Comparison of ENCODE assay signal across 17 mouse cellular contexts in genomic region chr7:24389516-24390187, GRCm38 (mm10). TPM values are rescaled to one million over a fixed set of nuclear protein-coding genes. Genes with fewer than 3 reads are reported as not detected.
DNase-seq lines count a peak whose midpoint lies in the region; ATAC-seq and TF ChIP-seq lines count a peak whose summit lies in the region.
"Had no signal": no experiment of that assay in that cellular context is flagged by ENCODE, and none has a peak within 500 bp of the region (broad histone marks: within the 10 kb centered on the region; RNA-seq: fewer than 3 reads in every experiment).

No protein-coding gene starts in this region.

- H3K27me3 ChIP-seq in liver, adult 2 months (ENCODE audit: control insufficient read depth, insufficient read depth, low read length) = no peaks in the 10 kb centered on the region
- H3K27me3 ChIP-seq in liver, postnatal 0 days (ENCODE audit: insufficient read depth, low read length) = no peaks in the 10 kb centered on the region
- no peaks in the 10 kb centered on the region for H3K27me3 ChIP-seq in limb, embryonic 12.5 days
- no peaks in the 10 kb centered on the region for H3K27me3 ChIP-seq in stomach, embryonic 16.5 days (ENCODE audit: control insufficient read depth, insufficient read depth, low read length)
- H3K27me3 ChIP-seq: forebrain, embryonic 12.5 days had no signal

- H3K4me2 ChIP-seq in liver, postnatal 0 days (ENCODE audit: low read depth, low read length) = no peak overlapping the region
- H3K4me2 ChIP-seq in limb, embryonic 12.5 days = no peak overlapping the region
- no peak overlapping the region for H3K4me2 ChIP-seq in stomach, embryonic 16.5 days (ENCODE audit: low read depth, low read length)
- H3K4me2 ChIP-seq: forebrain, embryonic 12.5 days had no signal

- H3K27ac ChIP-seq in liver, adult 2 months (replicated peaks; ENCODE audit: insufficient read depth, low read depth, low read length) = 0 out of 2 replicates have a peak overlapping the region, but pooled peaks have one; percentile 27
- no peak overlapping the region for H3K27ac ChIP-seq in liver, postnatal 0 days (ENCODE audit: low read depth)
- H3K27ac ChIP-seq in limb, embryonic 12.5 days = peak overlapping the region; percentile 67
- peak overlapping the region; percentile 68; the same call in 1 of the 2 replicates for H3K27ac ChIP-seq in stomach, embryonic 16.5 days (ENCODE audit: low read length)
- H3K27ac ChIP-seq: forebrain, embryonic 12.5 days; left cerebral cortex, adult 2 months had no signal

- H3K4me3 ChIP-seq in liver, adult 2 months (ENCODE audit: insufficient read depth, low read depth, low read length) = no peak overlapping the region
- no peak overlapping the region for H3K4me3 ChIP-seq in liver, postnatal 0 days (ENCODE audit: low read depth, low read length)
- no peak overlapping the region for H3K4me3 ChIP-seq in limb, embryonic 12.5 days (replicated peaks)
- no peak overlapping the region for H3K4me3 ChIP-seq in stomach, embryonic 16.5 days (replicated peaks; ENCODE audit: low read length)
- H3K4me3 ChIP-seq: forebrain, embryonic 12.5 days; left cerebral cortex, adult 2 months had no signal

- no peaks in the 10 kb centered on the region for H3K4me1 ChIP-seq in liver, adult 2 months (ENCODE audit: control insufficient read depth, insufficient read depth, low read length)
- H3K4me1 ChIP-seq in liver, postnatal 0 days (ENCODE audit: insufficient read depth) = peaks cover 12% of the 10 kb centered on the region
- H3K4me1 ChIP-seq in limb, embryonic 12.5 days (replicated peaks) = peaks cover 34% of the 10 kb centered on the region
- H3K4me1 ChIP-seq in stomach, embryonic 16.5 days (ENCODE audit: control insufficient read depth, insufficient read depth, low read length) = peaks cover 10% of the 10 kb centered on the region; the same call in 1 of the 2 replicates
- H3K4me1 ChIP-seq: forebrain, embryonic 12.5 days had no signal

- no peak for TF ChIP-seq POLR2A in liver, adult 2 months (IDR thresholded peaks at IDR 0.05; ENCODE audit: extremely low read depth, insufficient read depth, low read length)

- peak; percentile 27 for DNase-seq in adrenal gland, postnatal 10 days
- DNase-seq in adrenal gland, adult 18-20 months (ENCODE audit: low spot score in 2 of 2) = no peak
- peak; percentile 12 for DNase-seq in liver, adult 2 months (ENCODE audit: extremely low read depth, low read depth, low spot score)
- no peak for DNase-seq in liver, postnatal 0 days
- no peak for DNase-seq in testis, postnatal 14 days (ENCODE audit: low spot score)
- DNase-seq in urinary bladder, postnatal 25 days (ENCODE audit: low spot score) = no peak
- DNase-seq: heart, postnatal 14 days; kidney, adult 11 months; lung, postnatal 4 days; right cerebral cortex, postnatal 4 days had no signal

- no peak for TF ChIP-seq EP300 in liver, postnatal 0 days (IDR thresholded peaks at IDR 0.05; ENCODE audit: low read depth)

- H3K9me3 ChIP-seq in liver, postnatal 0 days (ENCODE audit: low read length) = no peaks in the 10 kb centered on the region
- no peaks in the 10 kb centered on the region for H3K9me3 ChIP-seq in limb, embryonic 12.5 days
- no peaks in the 10 kb centered on the region for H3K9me3 ChIP-seq in stomach, embryonic 16.5 days (replicated peaks; ENCODE audit: control insufficient read depth, low read length)
- H3K9me3 ChIP-seq: forebrain, embryonic 12.5 days had no signal

- H3K79me2 ChIP-seq in liver, adult 2 months (ENCODE audit: control insufficient read depth, insufficient read depth, low read length) = no peaks in the 10 kb centered on the region

- TF ChIP-seq CTCF in liver, adult 2 months (IDR thresholded peaks at IDR 0.05; ENCODE audit: low read depth, low read length) = no peak
- TF ChIP-seq CTCF in liver, postnatal 0 days (IDR thresholded peaks at IDR 0.05; ENCODE audit: low read depth) = no peak

- no peak overlapping the region for H3K9ac ChIP-seq in liver, adult 2 months (ENCODE audit: low read depth, low read length)
- H3K9ac ChIP-seq in liver, postnatal 0 days (replicated peaks) = no peak overlapping the region
- no peak overlapping the region for H3K9ac ChIP-seq in limb, embryonic 12.5 days (replicated peaks)
- H3K9ac ChIP-seq in stomach, embryonic 16.5 days (ENCODE audit: low read length) = no peak overlapping the region
- H3K9ac ChIP-seq: forebrain, embryonic 12.5 days had no signal

- ATAC-seq in liver, postnatal 0 days = no peak
- ATAC-seq in limb, embryonic 12.5 days (ENCODE audit: insufficient number of reproducible peaks, insufficient read depth, low FRiP score, low TSS enrichment, low read depth) = no peak
- no peak for ATAC-seq in stomach, embryonic 16.5 days (ENCODE audit: insufficient read depth, low FRiP score)

- H3K36me3 ChIP-seq in liver, adult 2 months (ENCODE audit: control insufficient read depth, insufficient read depth, low read length) = no peaks in the 10 kb centered on the region
- peaks cover 13% of the 10 kb centered on the region for H3K36me3 ChIP-seq in liver, postnatal 0 days (replicated peaks; ENCODE audit: insufficient read depth, low read length)
- H3K36me3 ChIP-seq in limb, embryonic 12.5 days = no peaks in the 10 kb centered on the region
- no peaks in the 10 kb centered on the region for H3K36me3 ChIP-seq in stomach, embryonic 16.5 days (ENCODE audit: control insufficient read depth, insufficient read depth, low read length)
- H3K36me3 ChIP-seq: forebrain, embryonic 12.5 days had no signal

- 63% methylated on average over 13 of the region's 13 CpGs for WGBS in liver, adult 2 months
- WGBS in liver, postnatal 0 days (ENCODE audit: insufficient replicate concordance) = 35% methylated on average over 13 of the region's 13 CpGs
- WGBS in limb, embryonic 12.5 days = 54% methylated on average over 13 of the region's 13 CpGs
- WGBS in stomach, embryonic 16.5 days = 51% methylated on average over 13 of the region's 13 CpGs

RNA-seq across cellular contexts. Expression of gene Smg9, which starts 9.8 kb away (rescaled TPM):
- total RNA-seq in adrenal gland, postnatal 10 days (2021) = 10 to 100 TPM; 19.5 to 24.1 TPM
- 10 to 100 TPM; 17.7 to 20.1 TPM for total RNA-seq in adrenal gland, adult 18-20 months (2021)
- 3.7 and 5.0 TPM in 2 replicates for total RNA-seq in liver, adult 2 months (2014; rRNA removed)
- 11.7 and 17.8 TPM in 2 replicates for polyA plus RNA-seq in liver, adult 2 months (2012; rRNA removed)
- 8.2 and 8.7 TPM in 2 replicates for polyA plus RNA-seq in liver, postnatal 0 days (2015; fragmentation: Nextera tagmentation; extraction: Ambion mirVana)
- 22.7 and 25.4 TPM in 2 replicates for polyA plus RNA-seq in limb, embryonic 12.5 days (2016; fragmentation: Nextera tagmentation; extraction: Ambion mirVana)
- 19.5 and 21.3 TPM in 2 replicates for polyA plus RNA-seq in stomach, embryonic 16.5 days (2015; fragmentation: Nextera tagmentation; extraction: Ambion mirVana)

RNA-seq across cellular contexts. Expression of gene Kcnn4, which starts 19.6 kb away (rescaled TPM):
- 1 to 10 TPM; 4.2 to 5.4 TPM for total RNA-seq in adrenal gland, postnatal 10 days (2021)
- 1 to 10 TPM in 1 of 2 experiments, under 1 TPM in 1; 0.60 to 1.5 TPM for total RNA-seq in adrenal gland, adult 18-20 months (2021)
- 0.20 and 0.83 TPM in 2 replicates for total RNA-seq in liver, adult 2 months (2014; rRNA removed)
- polyA plus RNA-seq in liver, adult 2 months (2012; rRNA removed) = 0.55 and 0.66 TPM in 2 replicates
- polyA plus RNA-seq in liver, postnatal 0 days (2015; fragmentation: Nextera tagmentation; extraction: Ambion mirVana) = 41.0 and 41.9 TPM in 2 replicates
- polyA plus RNA-seq in limb, embryonic 12.5 days (2016; fragmentation: Nextera tagmentation; extraction: Ambion mirVana) = 2.1 and 2.8 TPM in 2 replicates
- 7.4 and 8.5 TPM in 2 replicates for polyA plus RNA-seq in stomach, embryonic 16.5 days (2015; fragmentation: Nextera tagmentation; extraction: Ambion mirVana)

RNA-seq across cellular contexts. Expression of gene Lypd5, which starts 40.7 kb away (rescaled TPM):
- total RNA-seq in adrenal gland, postnatal 10 days (2021) = not detected
- not detected for total RNA-seq in adrenal gland, adult 18-20 months (2021)
- total RNA-seq in liver, adult 2 months (2014; rRNA removed) = not detected in 2 replicates
- polyA plus RNA-seq in liver, adult 2 months (2012; rRNA removed) = not detected in 2 replicates
- polyA plus RNA-seq in liver, postnatal 0 days (2015; fragmentation: Nextera tagmentation; extraction: Ambion mirVana) = 0.06 TPM in 1 of 2 replicates, not detected in the other
- not detected in 2 replicates for polyA plus RNA-seq in limb, embryonic 12.5 days (2016; fragmentation: Nextera tagmentation; extraction: Ambion mirVana)
- polyA plus RNA-seq in stomach, embryonic 16.5 days (2015; fragmentation: Nextera tagmentation; extraction: Ambion mirVana) = 11.6 and 36.4 TPM in 2 replicates
- total RNA-seq: gastrocnemius, postnatal 4 days; heart, postnatal 14 days; left cerebral cortex, adult 2 months had no signal
- polyA plus RNA-seq: forebrain, embryonic 12.5 days; neural tube, embryonic 11.5 days had no signal

RNA-seq across cellular contexts. Expression of gene Tescl, which starts 55.9 kb away (rescaled TPM):
- under 1 TPM; 0.36 to 0.42 TPM for total RNA-seq in adrenal gland, postnatal 10 days (2021)
- 1 to 10 TPM in 1 of 2 experiments, under 1 TPM in 1; 0.73 to 1.3 TPM for total RNA-seq in adrenal gland, adult 18-20 months (2021)
- not detected in 2 replicates for total RNA-seq in liver, adult 2 months (2014; rRNA removed)
- polyA plus RNA-seq in liver, adult 2 months (2012; rRNA removed) = not detected in 2 replicates
- polyA plus RNA-seq in liver, postnatal 0 days (2015; fragmentation: Nextera tagmentation; extraction: Ambion mirVana) = not detected in 2 replicates
- 0.25 TPM in 1 of 2 replicates, not detected in the other for polyA plus RNA-seq in limb, embryonic 12.5 days (2016; fragmentation: Nextera tagmentation; extraction: Ambion mirVana)
- polyA plus RNA-seq in stomach, embryonic 16.5 days (2015; fragmentation: Nextera tagmentation; extraction: Ambion mirVana) = 0.15 TPM in 1 of 2 replicates, not detected in the other
- total RNA-seq: heart, postnatal 14 days; left cerebral cortex, adult 2 months had no signal
- polyA plus RNA-seq: forebrain, embryonic 12.5 days; neural tube, embryonic 11.5 days; thymus, postnatal 0 days had no signal

Comparison
In these comparisons a context has a peak if more than half of its experiments do, and no peak if none do; other contexts are left out.
1. DNase-seq: peak in adrenal gland, postnatal 10 days (single experiment) and liver, adult 2 months (single experiment); none in adrenal gland, adult 18-20 months (0 of 2), liver, postnatal 0 days (single experiment), testis, postnatal 14 days (single experiment) and urinary bladder, postnatal 25 days (single experiment).
2. RNA of gene Lypd5, which starts 40.7 kb away (polyA plus RNA-seq): 11.6 to 36.4 TPM in stomach, embryonic 16.5 days; 0.06 TPM in liver, postnatal 0 days, not detected in liver, adult 2 months and not detected in limb, embryonic 12.5 days; every median in the first group is over 10 times any median in the second.